Mouse (Mus musculus) adrenal gland, postnatal 14 days (tissue): ENCODE data around the gene Ppargc1a. TPM values are rescaled to one million over a fixed set of nuclear protein-coding genes. Genes with fewer than 3 reads are reported as not detected.

Source experiments
- DNase-seq: peaks from one replicate; pipeline ENCODE4 v3.0.0; 2021; ENCODE audit warnings: mixed read lengths
- total RNA-seq: library from RNA; stranded (reverse); gene quantifications from 2 replicates; pipeline ENCODE4 v1.2.3, GENCODE M21; 2021

The Ppargc1a gene
- total RNA-seq, 1 experiment from 2014 or later: 31.2 TPM

DNA sequence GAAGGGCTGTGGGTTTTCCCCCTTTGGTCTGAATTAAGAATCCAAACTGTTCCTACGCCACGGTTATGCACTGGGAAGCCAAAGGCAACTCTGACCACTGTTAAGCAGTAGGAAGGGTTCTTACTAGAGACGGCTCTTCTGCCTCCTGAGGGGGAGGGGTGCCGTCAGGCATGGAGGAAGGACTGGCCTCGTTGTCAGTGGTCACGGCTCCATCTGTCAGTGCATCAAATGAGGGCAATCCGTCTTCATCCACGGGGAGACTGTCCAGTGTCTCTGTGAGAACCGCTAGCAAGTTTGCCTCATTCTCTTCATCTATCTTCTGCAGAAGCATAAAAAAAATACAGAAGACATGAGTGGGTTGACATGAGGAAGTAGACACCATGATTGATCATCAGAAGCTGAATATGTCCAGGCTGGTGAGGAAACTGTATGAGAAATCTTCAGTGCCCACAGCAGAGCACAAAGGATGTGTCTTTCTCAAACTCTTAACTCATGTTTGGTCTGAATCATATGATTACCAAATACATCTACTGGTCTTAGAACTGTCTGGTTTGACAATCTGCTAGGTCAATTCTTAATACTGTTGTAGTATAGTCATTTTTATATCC, 69.5 kb downstream of the Ppargc1a start:
- DNase-seq: no peak

GRCm38 (mm10) chr5:51495446-51495845, 72.1 kb downstream of the Ppargc1a start:
- no peak for DNase-seq

- no peak for DNase-seq
Observed at GRCm38 (mm10) chr5:51494358-51494876, 73.1 kb downstream of the Ppargc1a start.

GRCm38 (mm10) chr5:51483768-51484167, 83.8 kb downstream of the Ppargc1a start:
- no peak for DNase-seq

DNA sequence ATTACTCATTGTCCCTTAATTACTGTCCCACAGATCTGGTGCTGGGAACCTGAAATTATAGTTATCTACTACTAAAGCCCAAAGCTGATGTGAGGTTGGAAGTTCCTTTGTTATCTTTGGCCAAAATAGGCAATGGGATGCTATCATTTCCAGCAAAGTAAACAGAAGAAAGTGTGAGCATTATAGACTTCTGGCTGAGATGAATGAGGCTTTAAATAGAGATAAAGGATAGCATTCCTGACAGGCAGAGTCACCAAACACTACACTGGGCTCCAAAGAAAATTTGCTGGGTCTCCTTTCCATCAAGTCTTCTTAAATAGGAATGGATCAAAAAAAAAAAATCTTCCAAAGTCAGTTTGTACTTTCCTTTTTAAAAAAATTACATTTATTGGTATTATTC, 87.7 kb downstream of the Ppargc1a start:
- DNase-seq: no peak

DNA sequence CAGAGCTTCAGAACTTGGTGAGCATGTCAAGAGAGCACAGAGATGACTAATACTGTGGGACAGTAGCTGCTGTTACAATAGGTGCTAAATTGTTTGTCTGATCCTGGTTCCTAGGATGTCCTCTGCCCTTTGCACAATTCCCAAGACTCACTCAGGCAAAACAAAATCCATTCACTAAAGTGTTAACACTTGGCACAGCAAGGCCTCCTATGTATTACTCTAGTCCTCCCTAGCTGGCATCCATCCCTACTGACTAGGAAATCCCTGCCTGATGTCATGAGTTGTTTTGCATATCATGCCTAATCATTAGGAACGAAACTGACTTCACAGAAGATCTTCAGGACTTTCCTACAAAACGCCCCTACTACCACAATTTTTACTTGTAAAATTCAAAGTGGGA, 88.1 kb downstream of the Ppargc1a start:
- no peak for DNase-seq

DNA sequence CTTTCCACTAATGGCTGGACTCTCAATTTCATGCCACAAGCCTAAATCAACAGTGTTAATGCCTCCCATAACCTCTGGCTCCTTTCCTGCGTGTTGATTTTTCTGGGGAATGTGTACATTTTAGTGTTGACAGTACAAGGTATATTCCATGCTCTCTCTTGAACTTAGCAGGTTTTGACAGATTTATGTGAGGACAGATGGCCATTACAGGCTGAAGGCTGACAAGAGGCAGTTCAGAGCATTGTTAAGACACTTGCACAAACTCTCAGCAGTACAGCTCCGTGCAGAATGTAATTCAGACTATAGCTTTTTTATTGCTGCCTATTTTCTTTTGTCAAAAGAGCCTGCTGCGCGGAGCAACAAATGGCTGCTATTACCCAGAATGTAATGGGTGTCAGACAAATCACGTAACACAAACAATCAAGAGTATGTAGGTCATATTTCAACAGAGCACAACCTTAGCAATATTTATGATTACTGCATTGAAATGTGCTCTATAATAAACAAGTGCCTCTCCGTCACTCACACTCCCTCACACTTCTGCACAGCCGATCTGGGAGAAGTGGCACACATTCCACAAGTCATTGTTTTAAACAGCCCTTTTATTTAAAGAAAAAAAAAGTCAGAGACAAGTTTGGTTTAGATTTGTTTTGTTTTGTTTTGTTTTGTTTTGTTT, 89.1 kb downstream of the Ppargc1a start:
- no peak for DNase-seq

DNA sequence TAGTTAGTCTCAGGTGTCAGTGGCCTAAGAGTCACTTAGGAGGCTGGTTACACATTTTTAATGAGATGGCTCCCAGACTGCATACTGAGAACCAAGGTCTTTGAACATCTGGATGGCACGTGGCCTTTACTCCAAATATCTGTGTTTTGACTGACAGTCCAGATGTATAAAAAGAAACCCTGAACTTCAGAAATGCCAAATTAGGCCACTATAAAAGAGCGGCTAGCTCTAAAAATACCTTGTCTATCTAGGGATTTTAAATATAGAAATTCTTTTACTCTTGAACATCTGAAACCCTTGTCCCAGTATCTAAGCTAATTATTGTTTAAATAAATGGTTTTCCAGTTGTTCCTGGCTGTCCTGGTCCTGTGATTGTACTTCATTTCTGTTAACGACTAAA, 90.4 kb downstream of the Ppargc1a start:
- DNase-seq: no peak

GRCm38 (mm10) chr5:51475034-51475541, 92.4 kb downstream of the Ppargc1a start:
- no peak for DNase-seq

- DNase-seq: no peak
Observed at GRCm38 (mm10) chr5:51471614-51472013, 95.9 kb downstream of the Ppargc1a start.

GRCm38 (mm10) chr5:51466036-51466435, 101.5 kb downstream of the Ppargc1a start:
- DNase-seq: no peak

DNA sequence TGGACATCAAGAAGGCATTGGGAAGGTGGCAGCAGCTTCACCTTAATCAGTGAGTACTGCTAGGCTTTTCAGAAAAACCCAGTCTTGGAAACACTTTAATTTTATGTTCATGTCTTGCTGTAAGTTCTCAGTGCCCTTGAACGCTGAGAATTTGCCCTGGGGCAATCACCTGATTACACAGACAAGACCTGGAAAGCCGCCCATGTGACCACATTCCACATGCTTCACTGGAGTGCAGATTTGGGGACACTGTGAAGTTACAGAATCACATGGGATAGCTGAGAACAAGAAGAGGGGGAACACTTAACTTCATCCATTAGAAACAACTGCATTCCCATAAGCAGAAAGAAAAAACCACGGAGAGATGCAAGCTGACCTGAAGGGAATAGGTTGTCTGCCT, 115.5 kb downstream of the Ppargc1a start:
- peak; percentile 38 for DNase-seq

GRCm38 (mm10) chr5:51447631-51448030, 119.9 kb downstream of the Ppargc1a start:
- DNase-seq: no peak

DNA sequence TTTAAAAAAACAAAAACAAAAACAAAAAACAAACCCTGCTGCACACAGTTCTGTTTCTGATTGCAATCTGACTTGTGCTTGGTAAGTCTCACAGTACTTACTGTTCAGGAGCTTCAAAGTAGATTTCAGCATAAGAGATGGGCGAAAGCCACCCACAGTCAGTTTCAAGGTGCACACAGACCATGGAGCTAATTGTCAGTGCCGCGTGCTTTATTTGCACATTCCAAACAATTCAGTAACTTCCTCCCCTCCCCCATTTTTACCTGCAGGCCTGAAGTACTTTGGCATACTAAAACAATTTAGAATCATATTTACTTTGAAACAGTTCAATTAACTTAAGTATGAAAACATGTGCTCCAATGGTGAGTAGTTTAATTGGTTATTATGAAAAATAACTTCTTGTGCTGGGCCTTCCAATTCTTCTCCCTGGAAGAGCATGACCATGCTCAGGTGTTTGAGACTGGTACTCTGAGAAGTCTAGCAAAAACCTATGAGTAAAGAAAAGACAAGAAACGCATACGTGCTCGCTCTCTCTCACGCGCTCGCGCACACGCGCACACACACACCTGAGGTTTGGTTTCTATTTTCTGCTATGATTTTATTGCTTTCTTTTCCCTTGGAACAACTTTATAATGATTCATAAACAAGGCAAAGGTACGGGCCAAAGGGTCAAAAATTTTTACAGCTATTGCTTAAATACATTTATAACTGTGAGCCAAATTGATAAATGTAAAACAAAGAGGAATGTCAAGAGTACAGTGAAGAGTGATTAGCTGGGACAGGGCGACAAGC, 121.0 kb downstream of the Ppargc1a start:
- no peak for DNase-seq

GRCm38 (mm10) chr5:51445726-51446125, 121.8 kb downstream of the Ppargc1a start:
- DNase-seq: no peak

- peak; percentile 21 for DNase-seq
Observed at GRCm38 (mm10) chr5:51439773-51440172, 127.8 kb downstream of the Ppargc1a start.

DNA sequence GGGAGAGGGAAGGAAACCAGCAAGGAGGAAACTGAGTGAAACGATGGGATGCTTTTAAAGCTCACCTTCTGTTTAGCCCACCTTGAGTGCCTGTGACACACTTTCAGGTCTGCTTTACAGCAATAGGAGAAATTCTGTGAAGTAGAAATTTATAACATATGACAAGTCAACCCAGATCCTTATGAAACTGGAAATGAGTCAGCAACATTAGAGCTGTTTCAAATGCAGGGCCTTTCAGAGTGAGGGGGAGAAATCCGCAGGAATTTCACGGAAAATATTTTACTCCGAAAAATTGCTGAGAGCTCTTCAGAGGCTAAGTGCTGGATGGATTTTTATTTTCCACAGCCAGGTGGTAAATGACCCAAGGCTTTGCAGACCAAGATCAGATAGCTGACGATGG, 133.6 kb downstream of the Ppargc1a start:
- DNase-seq: no peak

DNA sequence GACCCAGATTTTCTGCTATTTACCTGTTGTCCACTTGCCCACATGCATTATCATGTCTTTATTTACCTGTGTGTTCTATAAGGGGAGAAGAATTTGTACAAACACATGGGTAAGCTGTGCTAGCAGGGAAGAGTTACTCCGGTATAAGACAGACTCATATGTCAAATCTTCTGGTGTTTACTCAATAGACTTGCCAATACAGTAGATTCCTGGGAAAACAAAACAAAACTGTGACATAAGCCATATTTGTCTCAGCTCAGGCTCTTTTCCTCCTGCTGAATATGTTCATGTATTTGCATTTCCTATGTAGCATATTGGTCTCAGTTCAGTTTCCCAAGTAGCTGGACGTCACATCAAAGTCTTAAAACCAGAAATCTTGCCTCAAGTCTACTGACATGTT, 135.0 kb downstream of the Ppargc1a start:
- DNase-seq: no peak

DNA sequence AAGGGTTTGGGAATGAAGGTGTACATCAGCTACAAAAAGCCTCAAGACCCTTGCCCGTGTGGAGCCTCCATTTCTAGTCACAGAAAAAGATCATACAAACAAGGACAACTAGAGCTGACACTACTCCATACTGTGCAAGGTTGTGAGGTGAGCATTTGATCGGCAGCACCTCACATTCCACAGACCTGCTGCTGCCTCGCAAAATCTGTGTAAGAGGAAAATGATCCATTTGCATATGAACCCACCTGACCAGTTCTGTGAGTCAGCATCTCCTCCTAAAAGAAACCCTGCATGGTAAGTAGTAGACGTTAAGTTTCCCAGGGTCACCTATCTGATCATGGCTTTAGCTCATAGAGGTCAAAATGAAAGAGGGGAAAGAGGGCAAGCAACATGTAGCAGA, 135.5 kb downstream of the Ppargc1a start:
- DNase-seq: no peak

- DNase-seq: no peak
Observed at GRCm38 (mm10) chr5:51426406-51426805, 141.1 kb downstream of the Ppargc1a start.

GRCm38 (mm10) chr5:51416377-51416776, 151.1 kb downstream of the Ppargc1a start:
- no peak for DNase-seq

- no peak for DNase-seq
Observed at GRCm38 (mm10) chr5:51415456-51415855, 152.1 kb downstream of the Ppargc1a start.
